Comparison of ENCODE assay signal across 14 mouse cellular contexts in genomic region chr10:58364770-58365515, GRCm38 (mm10). TPM values are rescaled to one million over a fixed set of nuclear protein-coding genes. Genes with fewer than 3 reads are reported as not detected.
A peak's percentile ranks its signal among the peaks of the same experiment; 100 is the strongest.
DNase-seq lines count a peak whose midpoint lies in the region; ATAC-seq and TF ChIP-seq lines count a peak whose summit lies in the region.
"Had no signal": no experiment of that assay in that cellular context is flagged by ENCODE, and none has a peak within 500 bp of the region (broad histone marks: within the 10 kb centered on the region; RNA-seq: fewer than 3 reads in every experiment).

No protein-coding gene starts in this region.

- H3K4me2 ChIP-seq in midbrain, embryonic 16.5 days (ENCODE audit: low read length), result no peak overlapping the region
- H3K4me2 ChIP-seq in midbrain, embryonic 15.5 days, result no peak overlapping the region
- peak overlapping the region; percentile 4; the same call in 1 of the 2 replicates for H3K4me2 ChIP-seq in liver, embryonic 14.5 days (ENCODE audit: low read depth)
- H3K4me2 ChIP-seq in stomach, embryonic 16.5 days (ENCODE audit: low read depth, low read length), result no peak overlapping the region
- no peak overlapping the region for H3K4me2 ChIP-seq in hindbrain, embryonic 12.5 days (replicated peaks)
- H3K4me2 ChIP-seq: embryonic facial prominence, embryonic 13.5 days had no signal

- no peak overlapping the region for H3K9ac ChIP-seq in midbrain, embryonic 16.5 days (ENCODE audit: low read depth, low read length)
- no peak overlapping the region for H3K9ac ChIP-seq in midbrain, embryonic 15.5 days
- no peak overlapping the region; the same call in 1 of the 2 replicates for H3K9ac ChIP-seq in liver, embryonic 14.5 days (replicated peaks)
- no peak overlapping the region for H3K9ac ChIP-seq in stomach, embryonic 16.5 days (ENCODE audit: low read length)
- no peak overlapping the region for H3K9ac ChIP-seq in hindbrain, embryonic 12.5 days
- H3K9ac ChIP-seq: embryonic facial prominence, embryonic 13.5 days had no signal

- intact Hi-C loops in heart, postnatal 10 days (cut with DNase I), result loop anchor here (5.0 to 10.0 kb wide), 2 partner anchors 50 to 82 kb away; partner anchors contain the start of gene Ranbp2

- WGBS in heart, embryonic 10.5 days, result 83% methylated on average over 5 of the region's 5 CpGs
- 91% methylated on average over 5 of the region's 5 CpGs for WGBS in midbrain, embryonic 16.5 days
- 88% methylated on average over 5 of the region's 5 CpGs for WGBS in midbrain, embryonic 15.5 days
- WGBS in liver, embryonic 14.5 days (ENCODE audit: insufficient replicate concordance), result 68% methylated on average over 5 of the region's 5 CpGs
- 67% methylated on average over 5 of the region's 5 CpGs for WGBS in stomach, embryonic 16.5 days
- WGBS in hindbrain, embryonic 12.5 days, result 91% methylated on average over 5 of the region's 5 CpGs

- no peak for DNase-seq in heart, embryonic 10.5 days (ENCODE audit: low spot score)
- no peak for DNase-seq in heart, postnatal 10 days
- no peak for DNase-seq in liver, embryonic 14.5 days (ENCODE audit: low read depth in 3 of 3, low spot score in 3 of 3)
- DNase-seq in gastrocnemius, postnatal 25 days, result no peak
- DNase-seq: B cell, adult 2 months; cerebellum, adult 9-11 months; right cerebral cortex, postnatal 25 days had no signal

- no peaks in the 10 kb centered on the region for H3K27me3 ChIP-seq in heart, embryonic 10.5 days (ENCODE audit: insufficient read depth, poor library complexity, severe bottlenecking)
- no peaks in the 10 kb centered on the region for H3K27me3 ChIP-seq in midbrain, embryonic 16.5 days (ENCODE audit: control insufficient read depth, insufficient read depth, low read depth, low read length)
- H3K27me3 ChIP-seq in midbrain, embryonic 15.5 days (replicated peaks), result no peaks in the 10 kb centered on the region
- H3K27me3 ChIP-seq in liver, embryonic 14.5 days (ENCODE audit: control insufficient read depth, insufficient read depth, low read length), result no peaks in the 10 kb centered on the region
- no peaks in the 10 kb centered on the region for H3K27me3 ChIP-seq in stomach, embryonic 16.5 days (ENCODE audit: control insufficient read depth, insufficient read depth, low read length)
- no peaks in the 10 kb centered on the region for H3K27me3 ChIP-seq in hindbrain, embryonic 12.5 days
- H3K27me3 ChIP-seq: embryonic facial prominence, embryonic 13.5 days had no signal

- no peaks in the 10 kb centered on the region for H3K9me3 ChIP-seq in heart, embryonic 10.5 days
- no peaks in the 10 kb centered on the region for H3K9me3 ChIP-seq in midbrain, embryonic 16.5 days (replicated peaks; ENCODE audit: control insufficient read depth, low read length, poor library complexity, severe bottlenecking)
- no peaks in the 10 kb centered on the region for H3K9me3 ChIP-seq in midbrain, embryonic 15.5 days
- H3K9me3 ChIP-seq in liver, embryonic 14.5 days (ENCODE audit: control insufficient read depth, low read length), result no peaks in the 10 kb centered on the region
- no peaks in the 10 kb centered on the region for H3K9me3 ChIP-seq in stomach, embryonic 16.5 days (replicated peaks; ENCODE audit: control insufficient read depth, low read length)
- no peaks in the 10 kb centered on the region for H3K9me3 ChIP-seq in hindbrain, embryonic 12.5 days (replicated peaks)
- H3K9me3 ChIP-seq: embryonic facial prominence, embryonic 13.5 days; G1E had no signal

- H3K27ac ChIP-seq in heart, embryonic 10.5 days, result peak overlapping the region; percentile 60; the same call in 1 of the 2 replicates
- H3K27ac ChIP-seq in midbrain, embryonic 16.5 days (ENCODE audit: low read length), result no peak overlapping the region
- no peak overlapping the region for H3K27ac ChIP-seq in midbrain, embryonic 15.5 days
- H3K27ac ChIP-seq in liver, embryonic 14.5 days, result no peak overlapping the region
- H3K27ac ChIP-seq in stomach, embryonic 16.5 days (ENCODE audit: low read length), result peak overlapping the region; percentile 76
- H3K27ac ChIP-seq in hindbrain, embryonic 12.5 days, result no peak overlapping the region
- H3K27ac ChIP-seq: embryonic facial prominence, embryonic 13.5 days had no signal

- TF ChIP-seq CTCF in liver, embryonic 14.5 days (IDR thresholded peaks at IDR 0.05; ENCODE audit: low read depth), result no peak

- peaks cover 45% of the 10 kb centered on the region for H3K4me1 ChIP-seq in heart, embryonic 10.5 days
- peaks cover 8% of the 10 kb centered on the region; the same call in 1 of the 2 replicates for H3K4me1 ChIP-seq in midbrain, embryonic 16.5 days (ENCODE audit: control insufficient read depth, insufficient read depth, low read length)
- H3K4me1 ChIP-seq in midbrain, embryonic 15.5 days, result peaks cover 9% of the 10 kb centered on the region
- peaks cover 40 to 47% of the 10 kb centered on the region in 2 experiments for H3K4me1 ChIP-seq in liver, embryonic 14.5 days (replicated peaks; ENCODE audit: control insufficient read depth in 2 of 2, insufficient read depth in 2 of 2, low read length in 1 of 2)
- H3K4me1 ChIP-seq in stomach, embryonic 16.5 days (ENCODE audit: control insufficient read depth, insufficient read depth, low read length), result peaks cover 27% of the 10 kb centered on the region
- H3K4me1 ChIP-seq in hindbrain, embryonic 12.5 days, result peaks cover 4% of the 10 kb centered on the region; the same call in 1 of the 2 replicates

- peak; percentile 27; the same call in 1 of the 2 replicates for ATAC-seq in midbrain, embryonic 16.5 days
- ATAC-seq in midbrain, embryonic 15.5 days (replicated peaks), result no peak
- ATAC-seq in liver, embryonic 14.5 days (ENCODE audit: insufficient read depth), result 0 out of 2 replicates have a peak, but pooled peaks have one; percentile 22
- ATAC-seq in stomach, embryonic 16.5 days (ENCODE audit: insufficient read depth, low FRiP score), result peak; percentile 65; the same call in 1 of the 2 replicates
- no peak for ATAC-seq in hindbrain, embryonic 12.5 days (ENCODE audit: low FRiP score)
- ATAC-seq: hindbrain, embryonic 16.5 days had no signal

- H3K36me3 ChIP-seq in heart, embryonic 10.5 days, result no peaks in the 10 kb centered on the region
- H3K36me3 ChIP-seq in midbrain, embryonic 16.5 days (ENCODE audit: control insufficient read depth, insufficient read depth, low read length), result no peaks in the 10 kb centered on the region
- no peaks in the 10 kb centered on the region for H3K36me3 ChIP-seq in midbrain, embryonic 15.5 days (replicated peaks)
- H3K36me3 ChIP-seq in liver, embryonic 14.5 days (replicated peaks; ENCODE audit: control insufficient read depth, insufficient read depth, low read depth), result no peaks in the 10 kb centered on the region; the same call in 1 of the 2 replicates
- H3K36me3 ChIP-seq in stomach, embryonic 16.5 days (ENCODE audit: control insufficient read depth, insufficient read depth, low read length), result no peaks in the 10 kb centered on the region
- no peaks in the 10 kb centered on the region for H3K36me3 ChIP-seq in hindbrain, embryonic 12.5 days
- H3K36me3 ChIP-seq: embryonic facial prominence, embryonic 13.5 days had no signal

- no peak for TF ChIP-seq EP300 in liver, embryonic 14.5 days (IDR thresholded peaks at IDR 0.05; ENCODE audit: low read depth)

- no peak overlapping the region for H3K4me3 ChIP-seq in heart, embryonic 10.5 days
- H3K4me3 ChIP-seq in midbrain, embryonic 16.5 days (ENCODE audit: low read depth, low read length), result no peak overlapping the region
- no peak overlapping the region for H3K4me3 ChIP-seq in midbrain, embryonic 15.5 days
- H3K4me3 ChIP-seq in liver, embryonic 14.5 days (ENCODE audit: insufficient read depth in 1 of 2, low read depth in 2 of 2, low read length in 2 of 2), result no peak overlapping the region
- no peak overlapping the region for H3K4me3 ChIP-seq in stomach, embryonic 16.5 days (replicated peaks; ENCODE audit: low read length)
- H3K4me3 ChIP-seq in hindbrain, embryonic 12.5 days, result no peak overlapping the region
- H3K4me3 ChIP-seq: embryonic facial prominence, embryonic 13.5 days had no signal

RNA-seq across cellular contexts. Expression of gene Lims1, which starts 41.7 kb away (rescaled TPM):
- polyA plus RNA-seq in heart, embryonic 10.5 days (2016; fragmentation: Nextera tagmentation; extraction: Ambion mirVana), result 121 and 142 TPM in 2 replicates
- total RNA-seq in heart, postnatal 10 days (2021), result 100 to 1,000 TPM; 211 to 240 TPM
- polyA plus RNA-seq in midbrain, embryonic 16.5 days (2015; fragmentation: Nextera tagmentation; extraction: Ambion mirVana), result 47.1 and 54.0 TPM in 2 replicates
- 52.6 and 54.6 TPM in 2 replicates for polyA plus RNA-seq in midbrain, embryonic 15.5 days (2015; fragmentation: Nextera tagmentation; extraction: Ambion mirVana)
- 14.4 and 20.9 TPM in 2 replicates for polyA plus RNA-seq in liver, embryonic 14.5 days (2012; rRNA removed)
- polyA plus RNA-seq in liver, embryonic 14.5 days (2014; fragmentation: Nextera tagmentation; extraction: Ambion mirVana), result 69.0 and 77.5 TPM in 2 replicates
- 136 and 161 TPM in 2 replicates for polyA plus RNA-seq in stomach, embryonic 16.5 days (2015; fragmentation: Nextera tagmentation; extraction: Ambion mirVana)
- 88.9 and 101 TPM in 2 replicates for polyA plus RNA-seq in hindbrain, embryonic 12.5 days (2016; fragmentation: Nextera tagmentation; extraction: Ambion mirVana)
- total RNA-seq in gastrocnemius, postnatal 25 days (2021), result 10 to 100 TPM; 37.5 to 41.0 TPM

Comparison
In these comparisons a context has a peak if more than half of its experiments do, and no peak if none do; other contexts are left out.
1. ATAC-seq: peak in midbrain, embryonic 16.5 days (single experiment), liver, embryonic 14.5 days (single experiment) and stomach, embryonic 16.5 days (single experiment); none in midbrain, embryonic 15.5 days (single experiment) and hindbrain, embryonic 12.5 days (single experiment).
2. H3K27ac ChIP-seq: peak in heart, embryonic 10.5 days (single experiment) and stomach, embryonic 16.5 days (single experiment); none in midbrain, embryonic 16.5 days (single experiment), midbrain, embryonic 15.5 days (single experiment), liver, embryonic 14.5 days (single experiment) and hindbrain, embryonic 12.5 days (single experiment).